Mouse (Mus musculus) hindbrain, embryonic 10.5 days (tissue): ENCODE measurements around the gene Grik5. TPM values are rescaled to one million over a fixed set of nuclear protein-coding genes. Genes with fewer than 3 reads are reported as not detected.

Source experiments
- DNase-seq: peaks from one replicate; pipeline ENCODE4 v3.0.0-alpha.2; 2017; ENCODE audit warnings: low spot score
- H3K27ac ChIP-seq: fragments of 300-500 bp; sonication (generic); 2 replicates; pipeline ENCODE4 v1.5.1; 2016; ENCODE audit warnings: mild to moderate bottlenecking, moderate library complexity
- H3K27me3 ChIP-seq: fragments of 300-500 bp; sonication (generic); 2 replicates; pipeline ENCODE4 v1.6.1; 2016; ENCODE audit warnings: mild to moderate bottlenecking; ENCODE audit not compliant: poor library complexity, insufficient read depth, severe bottlenecking
- H3K36me3 ChIP-seq: fragments of 300-500 bp; sonication (generic); 2 replicates; pipeline ENCODE4 v1.6.1; 2016; ENCODE audit warnings: mild to moderate bottlenecking, moderate library complexity
- H3K4me1 ChIP-seq: fragments of 300-500 bp; sonication (generic); replicated peaks from 2 replicates; pipeline ENCODE4 v1.6.1; 2016; ENCODE audit warnings: mild to moderate bottlenecking
- H3K4me3 ChIP-seq: fragments of 300-500 bp; sonication (generic); 2 replicates; pipeline ENCODE4 v1.5.1; 2016; ENCODE audit warnings: mild to moderate bottlenecking, moderate library complexity
- H3K9me3 ChIP-seq: fragments of 300-500 bp; sonication (generic); 2 replicates; pipeline ENCODE4 v1.6.1; 2016; ENCODE audit warnings: mild to moderate bottlenecking, moderate library complexity
- WGBS: fragments of 180-500 bp; shearing (Covaris S2); methylation state at CpG from one replicate; pipeline ENCODE4 v1.1.7; 2016; 5-methylcytosine and 5-hydroxymethylcytosine counted together
- polyA plus RNA-seq: library from polyadenylated mRNA; unstranded; fragments of >200 nt; fragmentation: Nextera tagmentation; extraction: Ambion mirVana; gene quantifications from 2 replicates; pipeline ENCODE4 v1.2.1, GENCODE M21; 2016

Gene Grik5
- polyA plus RNA-seq, 1 experiment from 2014 or later: 7.9 TPM

DNA sequence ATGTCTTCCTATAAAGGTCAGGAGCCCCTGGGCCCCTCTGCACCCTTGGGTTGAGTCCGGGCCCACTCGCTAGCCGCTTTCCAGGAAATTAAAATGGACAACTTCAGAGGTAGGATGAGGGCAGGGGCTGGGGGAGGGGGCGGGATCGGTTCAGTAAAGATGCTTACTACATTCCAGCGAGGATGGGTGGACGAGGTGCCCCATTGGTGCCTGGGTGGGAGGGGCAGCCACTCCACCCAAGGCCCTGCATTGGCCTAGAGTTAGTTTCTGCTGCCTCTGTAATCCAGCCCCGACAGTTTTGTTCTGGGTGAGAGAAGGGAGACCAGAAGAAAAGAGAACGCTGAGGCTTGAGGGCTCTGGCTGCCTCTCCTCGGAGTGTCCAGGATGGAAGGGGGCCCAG is 17.7 kb upstream of the Grik5 start:
- H3K4me3 ChIP-seq: peak overlapping the region; percentile 3; the same call in 1 of the 2 replicates

DNA sequence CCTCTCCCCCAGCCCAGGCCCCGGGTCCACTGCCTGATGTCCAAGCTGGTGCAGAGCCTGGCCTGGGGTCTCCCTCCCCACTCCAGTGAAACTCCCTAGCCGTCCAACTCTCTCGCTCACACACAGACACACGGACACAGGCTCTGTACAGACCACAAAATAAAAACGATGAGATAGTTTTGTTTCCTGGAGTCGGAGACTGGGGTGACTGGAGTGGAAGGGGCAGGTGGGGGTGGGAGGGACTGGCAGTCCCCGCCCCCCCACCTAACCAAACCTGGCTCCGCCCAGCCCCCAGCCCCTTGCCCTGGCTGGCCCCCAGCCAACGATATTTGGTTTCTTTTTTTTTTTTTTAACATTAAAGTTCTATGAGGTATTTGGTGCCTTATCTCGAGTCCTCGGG is 16.8 kb upstream of the Grik5 start:
- WGBS: 24% methylated on average over 11 of the region's 11 CpGs
- DNase-seq: no peak
- peak overlapping the region; percentile 85 for H3K27ac ChIP-seq
- peaks cover 60% of the 10 kb centered on the region for H3K4me1 ChIP-seq
- H3K36me3 ChIP-seq: peaks cover 33% of the 10 kb centered on the region
- no peaks in the 10 kb centered on the region for H3K9me3 ChIP-seq
- peaks cover 10% of the 10 kb centered on the region for H3K27me3 ChIP-seq
- peak overlapping the region; percentile 18; the same call in 1 of the 2 replicates for H3K4me3 ChIP-seq

More for the DNA sequence above, 17.7 kb upstream of the Grik5 start:
- WGBS: 12% methylated on average over 10 of the region's 10 CpGs
- Histone ChIP-seq H3K9me3 (no peaks in the 10 kb centered on the region), H3K4me1 (peaks cover 61% of the 10 kb centered on the region), H3K27ac (peak overlapping the region; percentile 85), H3K27me3 (peaks cover 10% of the 10 kb centered on the region), H3K36me3 (peaks cover 29% of the 10 kb centered on the region)
- DNase-seq: peak; percentile 48

DNA sequence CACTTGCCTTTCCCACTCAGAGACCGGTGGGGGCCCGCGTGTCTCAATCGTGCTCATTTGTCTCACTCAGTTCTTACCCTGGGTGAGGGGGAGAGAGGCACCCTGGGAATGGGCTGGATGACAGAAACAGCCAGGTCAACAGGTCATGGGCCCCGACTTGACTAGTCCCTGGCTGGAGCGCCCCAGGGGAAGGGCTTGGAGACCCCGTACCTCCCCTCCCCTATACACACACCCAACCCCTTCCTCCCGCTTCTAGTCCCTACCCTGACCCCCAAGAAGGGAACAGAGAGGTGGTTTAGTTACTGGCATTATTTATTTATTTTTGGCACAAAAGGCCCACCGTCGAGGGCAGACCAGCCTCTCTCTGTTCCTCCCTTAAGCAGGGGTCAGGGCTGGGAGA is 16.4 kb upstream of the Grik5 start:
- Histone ChIP-seq H3K4me3 (peak overlapping the region; percentile 18; the same call in 1 of the 2 replicates), H3K27me3 (peaks cover 10% of the 10 kb centered on the region), H3K36me3 (peaks cover 38% of the 10 kb centered on the region), H3K9me3 (no peaks in the 10 kb centered on the region), H3K27ac (peak overlapping the region; percentile 85), H3K4me1 (peaks cover 56% of the 10 kb centered on the region)
- DNase-seq: peak; percentile 79
- WGBS: 4% methylated on average over 10 of the region's 10 CpGs

- peaks cover 10% of the 10 kb centered on the region for H3K27me3 ChIP-seq
- H3K36me3 ChIP-seq: peaks cover 43% of the 10 kb centered on the region
- peaks cover 50% of the 10 kb centered on the region for H3K4me1 ChIP-seq
- peak overlapping the region; percentile 79 for H3K27ac ChIP-seq
- no peaks in the 10 kb centered on the region for H3K9me3 ChIP-seq
- H3K4me3 ChIP-seq: no peak overlapping the region
- 32% methylated on average over 5 of the region's 5 CpGs for WGBS
- DNase-seq: no peak
Measured at GRCm38 (mm10) chr7:25087972-25088371, 15.8 kb upstream of the Grik5 start.

- Histone ChIP-seq H3K4me1 (peaks cover 45% of the 10 kb centered on the region), H3K4me3 (no peak overlapping the region), H3K9me3 (no peaks in the 10 kb centered on the region), H3K27ac (peak overlapping the region; percentile 79), H3K36me3 (peaks cover 49% of the 10 kb centered on the region), H3K27me3 (peaks cover 5% of the 10 kb centered on the region; the same call in 1 of the 2 replicates)
- WGBS: 46% methylated on average over 10 of the region's 10 CpGs
- DNase-seq: peak; percentile 36
Measured at GRCm38 (mm10) chr7:25087256-25087912, 15.2 kb upstream of the Grik5 start.

GRCm38 (mm10) chr7:25086656-25087055 is 14.5 kb upstream of the Grik5 start:
- peaks cover 2% of the 10 kb centered on the region; the same call in 1 of the 2 replicates for H3K27me3 ChIP-seq
- 51% methylated on average over 3 of the region's 3 CpGs for WGBS
- no peaks in the 10 kb centered on the region for H3K9me3 ChIP-seq
- no peak overlapping the region for H3K27ac ChIP-seq
- no peak for DNase-seq
- no peak overlapping the region for H3K4me3 ChIP-seq
- peaks cover 40% of the 10 kb centered on the region for H3K4me1 ChIP-seq
- peaks cover 53% of the 10 kb centered on the region for H3K36me3 ChIP-seq

DNA sequence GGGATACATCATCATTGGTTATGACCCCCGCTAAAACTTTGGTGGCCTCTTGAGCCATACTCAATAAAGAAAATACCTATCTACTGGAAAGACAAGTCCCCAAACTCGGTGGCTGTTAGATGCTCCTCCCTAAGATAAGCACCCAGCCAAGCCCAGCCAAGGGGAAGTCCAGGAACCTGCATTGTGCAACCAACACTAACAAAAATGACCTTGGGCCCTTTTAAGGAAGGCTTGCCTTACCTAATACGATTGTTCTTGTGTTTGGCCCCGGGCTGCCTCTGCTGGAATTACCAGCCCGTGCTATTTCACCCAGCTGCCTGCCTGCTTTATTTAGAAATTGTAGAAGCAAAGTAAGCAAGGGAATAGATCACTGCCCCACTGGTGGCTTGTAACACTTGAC is 12.5 kb upstream of the Grik5 start:
- Histone ChIP-seq H3K9me3 (0 out of 2 replicates have a peak, but pooled peaks cover 3% of the 10 kb centered on the region), H3K4me1 (peaks cover 29% of the 10 kb centered on the region), H3K27ac (no peak overlapping the region), H3K36me3 (peaks cover 71% of the 10 kb centered on the region), H3K4me3 (no peak overlapping the region), H3K27me3 (no peaks in the 10 kb centered on the region)
- 90% methylated on average over 5 of the region's 5 CpGs for WGBS
- DNase-seq: no peak

DNA sequence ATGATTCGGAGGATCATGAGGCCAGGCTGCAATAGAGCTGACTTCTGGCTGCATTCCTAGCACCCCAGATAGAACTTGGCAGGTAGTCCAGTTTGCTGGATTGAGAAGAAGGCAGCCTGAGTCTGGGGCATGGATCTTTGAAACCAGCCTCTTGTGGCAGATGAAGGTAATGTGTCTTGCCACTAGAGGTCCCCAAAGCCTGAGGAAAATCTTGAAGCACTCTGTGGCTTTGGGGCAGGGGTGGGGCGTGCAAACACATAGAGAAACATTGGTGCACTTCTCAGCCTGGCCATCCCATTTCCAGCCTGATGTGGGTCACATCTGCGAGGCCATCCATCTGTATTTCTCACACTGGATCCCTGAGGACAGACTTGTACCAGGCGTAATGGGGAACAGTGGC is 10.4 kb upstream of the Grik5 start:
- H3K27me3 ChIP-seq: no peaks in the 10 kb centered on the region
- H3K4me1 ChIP-seq: peaks cover 29% of the 10 kb centered on the region
- WGBS: 85% methylated on average over 4 of the region's 4 CpGs
- H3K4me3 ChIP-seq: no peak overlapping the region
- no peak overlapping the region for H3K27ac ChIP-seq
- DNase-seq: peak; percentile 34
- 0 out of 2 replicates have a peak, but pooled peaks cover 3% of the 10 kb centered on the region for H3K9me3 ChIP-seq
- peaks cover 80% of the 10 kb centered on the region for H3K36me3 ChIP-seq

GRCm38 (mm10) chr7:25080431-25080830 is 8.3 kb upstream of the Grik5 start:
- Histone ChIP-seq H3K27ac (no peak overlapping the region), H3K27me3 (no peaks in the 10 kb centered on the region), H3K9me3 (0 out of 2 replicates have a peak, but pooled peaks cover 3% of the 10 kb centered on the region), H3K36me3 (peaks cover 66% of the 10 kb centered on the region), H3K4me3 (no peak overlapping the region), H3K4me1 (peaks cover 32% of the 10 kb centered on the region)
- 96% methylated on average over 13 of the region's 13 CpGs for WGBS
- DNase-seq: no peak

- Histone ChIP-seq H3K27me3 (no peaks in the 10 kb centered on the region), H3K36me3 (peaks cover 58% of the 10 kb centered on the region), H3K9me3 (0 out of 2 replicates have a peak, but pooled peaks cover 3% of the 10 kb centered on the region), H3K27ac (no peak overlapping the region), H3K4me3 (no peak overlapping the region), H3K4me1 (peaks cover 41% of the 10 kb centered on the region)
- WGBS: 86% methylated on average over 12 of the region's 12 CpGs
- no peak for DNase-seq
Measured at GRCm38 (mm10) chr7:25079496-25080026, 7.4 kb upstream of the Grik5 start.

GRCm38 (mm10) chr7:25077414-25077755 is 5.2 kb upstream of the Grik5 start:
- DNase-seq: no peak
- Histone ChIP-seq H3K36me3 (peaks cover 36% of the 10 kb centered on the region), H3K9me3 (0 out of 2 replicates have a peak, but pooled peaks cover 3% of the 10 kb centered on the region), H3K4me3 (peak overlapping the region; percentile 97), H3K27ac (peak overlapping the region; percentile 98), H3K27me3 (no peaks in the 10 kb centered on the region), H3K4me1 (peaks cover 62% of the 10 kb centered on the region)
- WGBS: under 1% methylated on average over 33 of the region's 33 CpGs

GRCm38 (mm10) chr7:25076663-25077413 is 4.7 kb upstream of the Grik5 start:
- Histone ChIP-seq H3K9me3 (0 out of 2 replicates have a peak, but pooled peaks cover 3% of the 10 kb centered on the region), H3K36me3 (peaks cover 31% of the 10 kb centered on the region), H3K27ac (peak overlapping the region; percentile 98), H3K27me3 (no peaks in the 10 kb centered on the region), H3K4me1 (peaks cover 68% of the 10 kb centered on the region), H3K4me3 (peak overlapping the region; percentile 97)
- under 1% methylated on average over 56 of the region's 56 CpGs for WGBS
- peak; percentile 98 for DNase-seq

DNA sequence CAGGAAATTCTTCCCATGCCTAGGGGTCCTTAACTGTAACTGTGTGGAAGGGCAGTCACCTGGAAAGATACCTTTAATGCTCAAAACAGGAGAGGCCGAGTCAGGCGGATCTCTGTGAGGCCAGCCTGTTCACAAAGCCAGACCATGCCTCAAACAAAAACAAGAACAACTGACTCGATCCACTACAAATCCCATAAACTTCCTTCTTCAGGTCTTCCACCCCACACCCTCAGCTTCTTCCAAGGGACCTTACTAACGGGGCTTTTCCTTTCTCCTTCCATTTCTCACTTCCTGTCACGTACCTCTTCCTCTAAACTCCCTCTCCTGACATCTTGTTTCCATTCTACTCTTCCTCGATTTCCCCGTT is 4.1 kb upstream of the Grik5 start:
- WGBS: 22% methylated on average over 7 of the region's 7 CpGs
- peak overlapping the region; percentile 98 for H3K27ac ChIP-seq
- DNase-seq: no peak
- peaks cover 25% of the 10 kb centered on the region for H3K36me3 ChIP-seq
- H3K4me3 ChIP-seq: peak overlapping the region; percentile 97
- H3K9me3 ChIP-seq: 0 out of 2 replicates have a peak, but pooled peaks cover under 1% of the 10 kb centered on the region
- peaks cover 74% of the 10 kb centered on the region for H3K4me1 ChIP-seq
- no peaks in the 10 kb centered on the region for H3K27me3 ChIP-seq
